Mouse (Mus musculus): ENCODE measurements around the gene Ampd1.

The Ampd1 gene

DNA sequence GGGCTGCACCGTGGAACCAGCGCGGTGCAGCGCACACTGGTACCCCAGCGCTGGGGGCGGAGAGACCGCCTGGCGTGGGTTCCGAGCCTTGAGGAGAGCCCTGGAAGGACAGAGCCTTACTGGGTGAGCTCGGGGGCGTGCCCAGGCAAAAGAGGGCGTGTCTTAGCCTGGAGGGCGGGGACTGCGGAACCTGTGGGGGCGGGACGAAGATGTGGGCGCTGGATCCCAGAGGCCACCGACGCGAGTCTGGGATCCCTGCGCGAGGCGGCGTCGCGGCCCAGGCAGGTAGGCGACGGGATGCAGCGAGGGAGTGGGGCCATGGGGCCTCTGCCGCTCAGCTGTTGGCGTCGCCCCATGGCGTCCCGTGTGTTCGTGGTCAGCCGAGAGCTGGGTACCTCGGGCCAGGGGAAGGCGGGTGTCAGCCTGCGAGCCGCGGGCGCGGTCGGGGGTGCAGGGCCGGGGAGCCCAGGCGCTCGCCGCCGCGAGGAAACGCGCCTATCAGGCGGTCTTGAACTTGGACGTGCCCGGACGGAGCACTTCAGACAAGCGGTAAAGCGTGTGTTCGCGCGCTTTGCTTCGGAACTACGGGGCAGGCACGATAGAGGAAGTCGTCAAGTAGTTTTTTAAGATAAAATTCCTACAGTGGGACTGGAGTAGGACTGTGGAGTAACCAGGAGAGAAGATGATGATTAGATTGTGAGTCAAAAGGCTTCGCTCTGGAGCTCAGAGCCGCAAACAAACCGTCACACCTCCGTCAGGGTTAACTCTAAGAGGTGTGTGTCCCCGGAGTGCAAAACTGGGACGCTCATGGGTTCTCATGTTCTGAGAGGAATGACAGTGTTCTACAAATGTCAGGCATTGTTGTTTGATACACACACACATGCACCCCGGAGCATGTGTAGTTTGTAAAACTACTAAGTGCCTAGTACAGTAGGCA, 28.9 kb downstream of the Ampd1 start, which contains the start of gene Dennd2c:
Dennd2c (plus strand) TSS at position 151 of the 937 bp plus-strand sequence.
- DNase-seq (ENCODE audit: low spot score) = peak; percentile 98

- no peak for DNase-seq (ENCODE audit: low spot score)
Measured at GRCm38 (mm10) chr3:103107565-103108240, 33.9 kb downstream of the Ampd1 start.

DNA sequence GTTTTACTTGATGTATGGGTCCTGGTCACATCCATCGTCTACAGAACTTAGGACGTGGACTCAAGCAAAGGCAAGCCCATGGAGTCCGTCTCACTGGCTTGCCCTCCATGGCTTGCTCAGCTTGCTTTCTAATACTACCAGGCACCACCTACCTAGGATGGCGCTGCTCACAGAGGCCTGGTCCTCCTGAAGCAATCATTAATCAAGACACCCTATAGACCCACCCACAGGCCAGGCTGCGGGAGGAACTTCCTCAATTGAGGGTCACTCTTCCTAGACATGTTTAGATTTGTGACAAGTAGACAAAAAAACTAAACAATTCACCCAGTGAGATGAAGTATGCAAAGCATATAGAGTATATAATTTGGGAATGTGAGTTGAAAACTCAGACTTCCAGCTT, 38.4 kb downstream of the Ampd1 start:
- DNase-seq (ENCODE audit: low spot score) = no peak

DNA sequence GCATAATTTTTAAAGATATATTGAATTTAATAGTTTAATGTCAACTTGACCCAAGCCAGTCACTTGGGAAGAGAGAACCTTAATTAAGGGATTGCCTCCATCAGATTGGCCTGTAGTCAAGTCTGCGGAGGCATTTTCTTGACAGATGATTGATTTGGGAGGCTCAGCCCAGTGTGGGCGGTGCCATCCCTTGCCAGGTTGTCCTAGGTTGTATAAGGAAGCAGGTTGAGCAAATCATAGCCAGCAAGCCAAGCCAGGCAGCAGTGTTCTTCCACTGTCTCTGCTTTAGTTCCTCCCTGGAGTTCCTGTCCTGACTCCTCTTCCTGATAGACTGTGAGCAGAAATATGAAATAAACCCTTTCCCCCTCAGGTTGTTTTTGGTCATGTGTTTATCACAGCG, 49.8 kb downstream of the Ampd1 start:
- DNase-seq (ENCODE audit: low spot score) = no peak

GRCm38 (mm10) chr3:103126138-103126537, 52.3 kb downstream of the Ampd1 start:
- DNase-seq (ENCODE audit: low spot score) = no peak

DNA sequence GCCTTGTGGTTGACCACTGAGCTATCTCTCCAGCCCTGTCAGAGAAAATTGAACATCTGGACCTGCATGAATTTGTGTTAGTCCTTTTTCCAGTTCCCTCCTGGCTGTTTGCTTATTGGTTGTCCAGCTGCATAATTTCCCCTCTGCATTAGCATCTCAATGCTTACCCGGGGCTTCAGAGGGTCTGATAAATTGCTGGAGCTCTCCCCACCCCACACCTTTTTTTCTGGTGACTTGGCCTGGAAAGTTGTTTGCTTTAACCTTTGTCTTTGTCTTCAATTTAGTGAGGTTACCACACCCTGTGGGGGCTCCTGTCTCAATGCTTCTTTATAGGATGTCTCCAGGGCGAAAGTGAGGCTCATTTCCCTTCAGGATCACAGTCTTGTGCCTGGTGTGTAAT, 53.4 kb downstream of the Ampd1 start:
- no peak for DNase-seq (ENCODE audit: low spot score)

DNA sequence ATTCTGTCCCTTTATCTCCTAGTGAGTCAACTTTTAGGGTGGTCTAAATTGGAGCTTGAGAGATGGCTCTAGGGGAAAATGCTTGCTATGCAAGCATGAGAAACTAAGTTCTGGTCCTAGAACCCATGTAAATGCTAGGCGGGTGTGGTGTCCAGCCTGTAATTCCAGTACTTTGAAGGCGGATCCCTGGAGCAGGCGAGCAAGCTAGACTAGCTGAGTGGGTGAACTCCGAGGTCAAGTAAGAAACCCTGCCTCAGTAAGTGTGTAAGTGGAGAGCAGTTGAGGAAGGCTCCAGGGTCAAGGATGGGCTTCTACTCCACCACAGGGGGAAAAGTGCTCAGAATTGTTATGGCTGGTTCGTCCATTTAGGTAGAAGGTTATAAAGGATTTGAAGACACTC, 53.9 kb downstream of the Ampd1 start:
- DNase-seq (ENCODE audit: low spot score) = no peak

- DNase-seq (ENCODE audit: low spot score) = no peak
Measured at GRCm38 (mm10) chr3:103128251-103128650, 54.4 kb downstream of the Ampd1 start.

DNA sequence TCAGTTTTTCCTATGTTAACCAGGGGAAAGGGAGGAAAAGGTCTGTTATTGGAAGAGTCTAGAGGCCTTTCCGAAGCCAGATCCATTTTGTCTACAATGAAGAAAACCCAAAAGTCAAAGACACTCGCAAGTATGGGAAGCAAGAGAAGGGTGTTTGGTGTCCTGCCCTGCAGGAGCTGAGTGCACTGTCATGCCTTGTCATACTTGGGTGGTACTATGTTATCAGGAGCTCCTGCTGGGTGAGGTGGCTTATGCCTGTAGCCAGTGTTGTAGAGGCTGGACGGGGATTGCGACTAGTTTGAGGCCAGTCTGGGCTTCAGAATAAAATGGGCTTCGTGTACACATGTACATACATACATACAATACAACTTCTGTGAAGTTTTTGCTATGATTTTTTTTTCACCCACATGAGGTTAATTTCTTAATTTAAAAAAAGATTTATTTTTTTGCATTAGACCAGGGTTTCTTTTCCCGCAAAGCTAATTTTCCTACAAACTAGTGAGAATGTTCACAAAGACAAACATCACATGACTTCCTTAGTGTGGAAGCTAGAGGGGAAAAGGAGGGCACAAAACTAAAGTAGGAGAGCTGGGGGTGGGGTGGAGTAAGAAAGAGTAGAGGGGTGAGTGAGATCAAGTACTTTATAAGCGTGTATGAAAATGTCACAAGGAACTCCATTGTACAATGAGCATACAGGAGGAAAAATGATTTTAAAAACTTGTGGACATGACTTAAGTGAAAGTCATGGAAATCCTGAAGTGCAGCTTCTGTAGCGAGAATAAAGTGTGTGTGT, 55.7 kb downstream of the Ampd1 start:
- no peak for DNase-seq (ENCODE audit: low spot score)

GRCm38 (mm10) chr3:103130236-103130751, 56.5 kb downstream of the Ampd1 start:
- peak; percentile 14 for DNase-seq (ENCODE audit: low spot score)

GRCm38 (mm10) chr3:103133098-103133497, 59.3 kb downstream of the Ampd1 start:
- DNase-seq (ENCODE audit: low spot score) = no peak

DNA sequence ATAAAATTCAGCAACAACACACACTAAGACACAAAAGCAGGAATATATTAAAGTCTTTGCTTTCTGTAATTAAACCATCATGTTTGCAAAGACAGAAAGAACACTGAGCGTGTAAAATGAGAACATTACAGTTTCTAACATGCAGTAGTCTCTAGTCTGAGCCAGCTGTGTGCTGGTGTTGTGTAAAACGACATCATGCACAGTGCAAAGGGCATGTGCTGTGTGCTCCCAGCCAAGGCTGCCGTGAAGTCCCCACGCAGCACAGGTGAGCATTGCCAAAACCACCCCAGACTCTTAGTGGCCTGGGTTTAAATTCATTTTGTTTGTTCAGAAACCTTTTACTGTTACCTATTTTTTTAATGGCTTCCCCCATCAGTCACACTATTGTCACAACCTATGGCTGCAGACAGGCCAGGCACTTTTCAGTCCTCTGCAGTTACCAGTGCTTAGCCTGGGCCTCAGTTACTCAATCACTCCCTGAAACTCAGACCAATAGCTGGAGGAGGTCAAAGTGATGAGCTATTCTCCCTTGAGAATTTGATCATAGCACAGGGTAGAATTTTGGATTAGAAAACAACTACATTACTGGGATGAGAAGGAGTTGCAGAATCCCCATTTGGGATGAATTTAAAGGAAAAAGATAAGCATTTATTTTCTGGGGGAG, 62.7 kb downstream of the Ampd1 start:
- no peak for DNase-seq (ENCODE audit: low spot score)

DNA sequence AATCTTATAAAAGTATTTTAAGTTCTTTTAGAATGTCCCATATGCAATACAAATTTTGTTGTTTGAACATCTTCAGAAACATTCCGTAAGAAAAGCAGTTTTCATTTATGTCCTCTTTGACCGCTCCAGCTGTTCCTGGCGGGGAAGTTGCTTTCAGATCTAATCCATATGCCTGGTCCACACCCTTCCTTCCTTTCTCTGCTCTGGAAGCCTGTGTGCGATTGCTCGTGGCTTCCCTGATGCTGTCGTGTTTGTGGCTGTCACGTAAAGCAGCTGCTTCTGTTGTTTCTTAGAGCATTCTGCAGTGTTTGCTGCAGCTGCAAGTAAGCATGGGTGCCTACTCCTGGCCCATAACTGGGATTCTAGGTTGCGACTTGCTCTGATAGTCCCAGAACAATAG, 65.2 kb downstream of the Ampd1 start:
- no peak for DNase-seq (ENCODE audit: low spot score)

GRCm38 (mm10) chr3:103140095-103140838, 66.5 kb downstream of the Ampd1 start:
- peak; percentile 68 for DNase-seq (ENCODE audit: low spot score)

DNA sequence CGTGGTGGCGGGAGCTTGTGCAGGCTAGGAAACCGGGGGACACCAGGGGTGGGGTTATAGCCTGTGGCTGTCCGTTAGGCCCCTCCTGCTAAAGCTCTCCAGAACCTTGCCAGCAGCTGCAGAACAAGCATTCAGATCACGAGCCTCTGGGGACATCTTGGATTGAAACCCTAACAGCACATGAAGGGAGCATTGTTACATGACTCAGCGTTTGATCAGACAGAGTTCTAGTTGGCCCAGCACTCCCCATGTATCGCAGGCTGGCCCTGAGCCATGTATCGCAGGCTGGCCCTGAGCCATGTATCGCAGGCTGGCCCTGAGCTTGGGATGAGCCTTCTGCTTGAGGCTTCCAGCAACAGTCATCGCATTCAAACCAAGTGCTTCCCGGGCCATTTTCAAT, 67.5 kb downstream of the Ampd1 start:
- DNase-seq (ENCODE audit: low spot score) = no peak

GRCm38 (mm10) chr3:103142366-103142765, 68.6 kb downstream of the Ampd1 start:
- DNase-seq (ENCODE audit: low spot score) = no peak

- DNase-seq (ENCODE audit: low spot score) = no peak
Measured at GRCm38 (mm10) chr3:103145336-103145735, 71.5 kb downstream of the Ampd1 start.

GRCm38 (mm10) chr3:103145791-103146190, 72.0 kb downstream of the Ampd1 start:
- no peak for DNase-seq (ENCODE audit: low spot score)

- DNase-seq (ENCODE audit: low spot score) = peak; percentile 46
Measured at GRCm38 (mm10) chr3:103146330-103147166, 72.7 kb downstream of the Ampd1 start.

GRCm38 (mm10) chr3:103147775-103148174, 74.0 kb downstream of the Ampd1 start:
- DNase-seq (ENCODE audit: low spot score) = no peak

Measured in urinary bladder, postnatal 14 days (tissue).